Mouse (Mus musculus) right cerebral cortex, postnatal 10 days (tissue): ENCODE measurements at regions not wholly inside any gene's neighbourhood (a gene's known extent, or its start where the extent isn't known, plus 50 kb on each side); places are given as distances from the start of the nearest gene placed in this dataset.

ENCODE experiments used
- DNase-seq, 2 experiments: peaks; one replicate each; pipeline ENCODE4 v3.0.0; 2021; ENCODE audit warnings: low spot score in 2 of 2

GRCm38 (mm10) chr1:76880783-76881145 lies 634.1 kb downstream of the Epha4 start:
- DNase-seq = no peak

- no peak for DNase-seq
Observed at GRCm38 (mm10) chr1:76896152-76896864, 618.6 kb downstream of the Epha4 start.

- no peak for DNase-seq
Observed at GRCm38 (mm10) chr1:76897431-76897830, 617.5 kb downstream of the Epha4 start.

- DNase-seq = no peak
Observed at GRCm38 (mm10) chr1:76911472-76911871, 603.4 kb downstream of the Epha4 start.

- DNase-seq = no peak
Observed at GRCm38 (mm10) chr1:76919541-76919940, 595.3 kb downstream of the Epha4 start.

- no peak for DNase-seq
Observed at GRCm38 (mm10) chr1:76920634-76921033, 594.3 kb downstream of the Epha4 start.

- no peak for DNase-seq
Observed at GRCm38 (mm10) chr1:76927041-76927440, 587.8 kb downstream of the Epha4 start.

GRCm38 (mm10) chr1:76928035-76928434 lies 586.9 kb downstream of the Epha4 start:
- no peak for DNase-seq

- no peak for DNase-seq
Observed at GRCm38 (mm10) chr1:76933460-76933859, 581.4 kb downstream of the Epha4 start.

- DNase-seq = peak; percentile 54 to 62
Observed at GRCm38 (mm10) chr1:76942730-76943129, 572.2 kb downstream of the Epha4 start.

GRCm38 (mm10) chr1:76944046-76944445 lies 570.8 kb downstream of the Epha4 start:
- no peak for DNase-seq

- DNase-seq = no peak
Observed at GRCm38 (mm10) chr1:76955031-76955430, 559.9 kb downstream of the Epha4 start.

- DNase-seq = no peak
Observed at GRCm38 (mm10) chr1:76957411-76957810, 557.5 kb downstream of the Epha4 start.

- no peak for DNase-seq
Observed at GRCm38 (mm10) chr1:76958706-76959105, 556.2 kb downstream of the Epha4 start.

- no peak for DNase-seq
Observed at GRCm38 (mm10) chr1:76972454-76972853, 542.4 kb downstream of the Epha4 start.

- DNase-seq = no peak
Observed at GRCm38 (mm10) chr1:76975077-76975945, 539.6 kb downstream of the Epha4 start.

GRCm38 (mm10) chr1:76980498-76981152 lies 534.3 kb downstream of the Epha4 start:
- DNase-seq = no peak

GRCm38 (mm10) chr1:76993776-76994175 lies 521.1 kb downstream of the Epha4 start:
- no peak for DNase-seq

- no peak for DNase-seq
Observed at GRCm38 (mm10) chr1:77008001-77008400, 506.9 kb downstream of the Epha4 start.

GRCm38 (mm10) chr1:77010608-77011214 lies 504.2 kb downstream of the Epha4 start:
- no peak for DNase-seq

- peak in 1 of 2 experiments; percentile 36 for DNase-seq
Observed at GRCm38 (mm10) chr1:77027656-77028055, 487.2 kb downstream of the Epha4 start.

GRCm38 (mm10) chr1:77028216-77028615 lies 486.7 kb downstream of the Epha4 start:
- no peak for DNase-seq
